12 mouse cellular contexts compared by ENCODE assay signal in genomic region chr13:6306989-6307917, GRCm38 (mm10).
DNase-seq lines count a peak whose midpoint lies in the region; ATAC-seq lines count a peak whose summit lies in the region.
"Had no signal": no experiment of that assay in that cellular context is flagged by ENCODE, and none has a peak within 500 bp of the region (broad histone marks: within the 10 kb centered on the region; RNA-seq: fewer than 3 reads in every experiment).

No protein-coding gene starts in this region.

- H3K27me3 ChIP-seq in limb, embryonic 13.5 days, result peaks cover 6% of the 10 kb centered on the region; the same call in 1 of the 2 replicates
- H3K27me3 ChIP-seq in limb, embryonic 10.5 days (ENCODE audit: low read depth, poor library complexity, severe bottlenecking), result peaks cover 74% of the 10 kb centered on the region
- no peaks in the 10 kb centered on the region for H3K27me3 ChIP-seq in hindbrain, embryonic 13.5 days
- H3K27me3 ChIP-seq in neural tube, embryonic 13.5 days, result no peaks in the 10 kb centered on the region

- peak; percentile 15; the same call in 1 of the 2 replicates for ATAC-seq in cerebellum, adult (ENCODE audit: insufficient number of reproducible peaks, low FRiP score, low TSS enrichment)
- ATAC-seq in limb, embryonic 13.5 days (ENCODE audit: low FRiP score, low read depth), result peak; percentile 36
- peak; percentile 88 for ATAC-seq in hindbrain, embryonic 13.5 days (ENCODE audit: low FRiP score)
- ATAC-seq in neural tube, embryonic 13.5 days (ENCODE audit: low read depth), result peak; percentile 56
- ATAC-seq: activated CD4-positive, CD25-positive, alpha-beta regulatory T cell, adult 4 months had no signal

- H3K36me3 ChIP-seq in limb, embryonic 13.5 days, result no peaks in the 10 kb centered on the region
- H3K36me3 ChIP-seq in limb, embryonic 10.5 days, result no peaks in the 10 kb centered on the region
- no peaks in the 10 kb centered on the region for H3K36me3 ChIP-seq in hindbrain, embryonic 13.5 days
- no peaks in the 10 kb centered on the region for H3K36me3 ChIP-seq in neural tube, embryonic 13.5 days

- no peaks in the 10 kb centered on the region for H3K9me3 ChIP-seq in limb, embryonic 13.5 days
- no peaks in the 10 kb centered on the region for H3K9me3 ChIP-seq in limb, embryonic 10.5 days (replicated peaks)
- no peaks in the 10 kb centered on the region for H3K9me3 ChIP-seq in hindbrain, embryonic 13.5 days
- H3K9me3 ChIP-seq in neural tube, embryonic 13.5 days, result no peaks in the 10 kb centered on the region

- peaks cover 10% of the 10 kb centered on the region for H3K4me1 ChIP-seq in limb, embryonic 13.5 days
- peaks cover 12% of the 10 kb centered on the region for H3K4me1 ChIP-seq in limb, embryonic 10.5 days
- H3K4me1 ChIP-seq in hindbrain, embryonic 13.5 days (replicated peaks), result peaks cover 5% of the 10 kb centered on the region; the same call in 1 of the 2 replicates
- H3K4me1 ChIP-seq in neural tube, embryonic 13.5 days (replicated peaks), result 0 out of 2 replicates have a peak, but pooled peaks cover 7% of the 10 kb centered on the region

- H3K4me2 ChIP-seq in limb, embryonic 13.5 days (replicated peaks), result no peak overlapping the region
- no peak overlapping the region for H3K4me2 ChIP-seq in hindbrain, embryonic 13.5 days
- H3K4me2 ChIP-seq in neural tube, embryonic 13.5 days, result no peak overlapping the region
- H3K4me2 ChIP-seq: lung, embryonic 14.5 days had no signal

- WGBS in limb, embryonic 13.5 days, result 50% methylated on average over 7 of the region's 7 CpGs
- 79% methylated on average over 7 of the region's 7 CpGs for WGBS in limb, embryonic 10.5 days
- WGBS in hindbrain, embryonic 13.5 days, result 54% methylated on average over 7 of the region's 7 CpGs
- WGBS in neural tube, embryonic 13.5 days, result 61% methylated on average over 7 of the region's 7 CpGs

- no peak overlapping the region for H3K4me3 ChIP-seq in limb, embryonic 13.5 days
- H3K4me3 ChIP-seq in limb, embryonic 10.5 days, result no peak overlapping the region
- no peak overlapping the region for H3K4me3 ChIP-seq in hindbrain, embryonic 13.5 days
- no peak overlapping the region for H3K4me3 ChIP-seq in neural tube, embryonic 13.5 days

- DNase-seq in cerebellum, adult 11 months, result no peak
- no peak for DNase-seq in limb, embryonic 10.5 days (ENCODE audit: low spot score)
- no peak for DNase-seq in urinary bladder, adult 2 months (ENCODE audit: low spot score)
- no peak for DNase-seq in spleen, adult 12 weeks (ENCODE audit: low spot score)
- DNase-seq: heart, postnatal 36 days; lung, embryonic 14.5 days; thymus, postnatal 25 days had no signal

- H3K9ac ChIP-seq in limb, embryonic 13.5 days, result no peak overlapping the region
- no peak overlapping the region for H3K9ac ChIP-seq in hindbrain, embryonic 13.5 days
- no peak overlapping the region for H3K9ac ChIP-seq in neural tube, embryonic 13.5 days
- H3K9ac ChIP-seq: lung, embryonic 14.5 days had no signal

- H3K27ac ChIP-seq in limb, embryonic 13.5 days, result no peak overlapping the region
- no peak overlapping the region for H3K27ac ChIP-seq in limb, embryonic 10.5 days
- peak overlapping the region; percentile 44; the same call in 1 of the 2 replicates for H3K27ac ChIP-seq in hindbrain, embryonic 13.5 days
- no peak overlapping the region for H3K27ac ChIP-seq in neural tube, embryonic 13.5 days (replicated peaks)

Comparison
In these comparisons a context has a peak if more than half of its experiments do, and no peak if none do; other contexts are left out.
1. ATAC-seq: peak in every context shown above with its lines; median percentile 88 in hindbrain, embryonic 13.5 days; 56 in neural tube, embryonic 13.5 days; 36 in limb, embryonic 13.5 days; 15 in cerebellum, adult.